Mouse (Mus musculus): ENCODE results near the gene Elf2. TPM values are rescaled to one million over a fixed set of nuclear protein-coding genes. Genes with fewer than 3 reads are reported as not detected.
A peak's percentile ranks its signal among the peaks of the same experiment; 100 is the strongest.

Gene Elf2
- polyA plus RNA-seq, 1 experiment = 87.8 TPM

GRCm38 (mm10) chr3:51276421-51277111 lies 63.9 kb downstream of the Elf2 start:
- peak overlapping the region; percentile 99 for H3K4me3 ChIP-seq (ENCODE audit: control insufficient read depth, low read depth, low read length)
- no peaks in the 10 kb centered on the region for H3K36me3 ChIP-seq (ENCODE audit: control insufficient read depth, insufficient read depth, low read length)

GRCm38 (mm10) chr3:51275956-51276398 lies 64.5 kb downstream of the Elf2 start:
- peaks cover 2% of the 10 kb centered on the region for H3K4me1 ChIP-seq (ENCODE audit: control insufficient read depth, insufficient read depth, low read length)
- H3K36me3 ChIP-seq (ENCODE audit: control insufficient read depth, insufficient read depth, low read length) = no peaks in the 10 kb centered on the region
- H3K4me3 ChIP-seq (ENCODE audit: control insufficient read depth, low read depth, low read length) = peak overlapping the region; percentile 99
- H3K27me3 ChIP-seq (ENCODE audit: control insufficient read depth, insufficient read depth, low read length) = no peaks in the 10 kb centered on the region
- TF ChIP-seq CTCF (IDR thresholded peaks at IDR 0.05; ENCODE audit: control insufficient read depth, insufficient read depth, insufficient replicate concordance, low read depth, low read length) = no peak
- peak; percentile 53 for TF ChIP-seq POLR2A (IDR thresholded peaks at IDR 0.05; ENCODE audit: control insufficient read depth, low read depth, low read length)
- peak overlapping the region; percentile 24 for H3K27ac ChIP-seq (ENCODE audit: control insufficient read depth, insufficient read depth, low read depth, low read length)

More at GRCm38 (mm10) chr3:51276421-51277111, 63.9 kb downstream of the Elf2 start:
- Histone ChIP-seq H3K27ac (ENCODE audit: control insufficient read depth, insufficient read depth, low read depth, low read length) (peak overlapping the region; percentile 88), H3K27me3 (ENCODE audit: control insufficient read depth, insufficient read depth, low read length) (no peaks in the 10 kb centered on the region), H3K4me1 (ENCODE audit: control insufficient read depth, insufficient read depth, low read length) (peaks cover 2% of the 10 kb centered on the region)
- TF ChIP-seq CTCF (IDR thresholded peaks at IDR 0.05; ENCODE audit: control insufficient read depth, insufficient read depth, insufficient replicate concordance, low read depth, low read length) = no peak
- no peak for TF ChIP-seq POLR2A (IDR thresholded peaks at IDR 0.05; ENCODE audit: control insufficient read depth, low read depth, low read length)

DNA sequence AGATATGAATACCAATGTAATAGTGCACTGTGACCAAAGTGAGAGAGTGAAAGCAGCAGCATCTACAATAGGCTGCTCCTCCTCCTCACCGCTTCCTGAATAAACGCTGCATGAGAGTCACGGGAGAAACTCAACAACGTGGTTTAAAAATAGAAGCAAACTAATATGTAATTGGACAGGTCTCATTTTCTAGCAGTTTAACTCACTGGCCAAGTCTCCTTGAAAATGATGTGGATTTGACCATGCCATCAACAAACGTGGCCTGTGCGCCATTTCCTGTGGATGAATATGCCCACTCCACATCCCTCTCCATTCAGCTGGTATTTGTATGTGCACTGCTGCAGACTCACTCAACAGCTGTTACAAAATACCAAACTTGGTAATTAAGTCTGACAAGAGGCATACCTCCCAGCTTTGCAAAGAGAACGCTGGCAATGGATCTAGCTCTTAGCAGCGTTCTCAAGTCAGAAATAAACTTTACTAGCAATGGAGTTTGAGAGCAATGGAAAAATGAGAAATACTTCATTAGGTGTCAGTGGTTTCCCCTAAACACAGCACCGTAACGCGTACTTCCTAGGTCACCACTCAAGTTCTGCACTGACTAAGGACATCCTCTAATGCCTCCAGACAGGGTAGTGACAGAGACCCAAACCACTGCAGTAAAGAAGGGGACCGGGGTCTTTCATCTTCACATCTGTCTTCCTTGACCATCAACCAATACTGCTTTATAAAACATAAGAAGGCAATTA lies 70.2 kb downstream of the Elf2 start:
- Histone ChIP-seq H3K4me3 (ENCODE audit: control insufficient read depth, low read depth, low read length) (no peak overlapping the region), H3K4me1 (ENCODE audit: control insufficient read depth, insufficient read depth, low read length) (no peaks in the 10 kb centered on the region; the same call in 1 of the 2 replicates), H3K36me3 (ENCODE audit: control insufficient read depth, insufficient read depth, low read length) (no peaks in the 10 kb centered on the region), H3K27ac (ENCODE audit: control insufficient read depth, insufficient read depth, low read depth, low read length) (peak overlapping the region; percentile 25; the same call in 1 of the 2 replicates), H3K27me3 (ENCODE audit: control insufficient read depth, insufficient read depth, low read length) (no peaks in the 10 kb centered on the region)
- TF ChIP-seq POLR2A (IDR thresholded peaks at IDR 0.05; ENCODE audit: control insufficient read depth, low read depth, low read length) (no peak), CTCF (IDR thresholded peaks at IDR 0.05; ENCODE audit: control insufficient read depth, insufficient read depth, insufficient replicate concordance, low read depth, low read length) (no peak)

GRCm38 (mm10) chr3:51268434-51268833 lies 72.0 kb downstream of the Elf2 start:
- no peaks in the 10 kb centered on the region for H3K4me1 ChIP-seq (ENCODE audit: control insufficient read depth, insufficient read depth, low read length)
- H3K36me3 ChIP-seq (ENCODE audit: control insufficient read depth, insufficient read depth, low read length) = peaks cover 3% of the 10 kb centered on the region
- H3K27me3 ChIP-seq (ENCODE audit: control insufficient read depth, insufficient read depth, low read length) = no peaks in the 10 kb centered on the region
- no peak overlapping the region; the same call in 1 of the 2 replicates for H3K27ac ChIP-seq (ENCODE audit: control insufficient read depth, insufficient read depth, low read depth, low read length)
- TF ChIP-seq POLR2A (IDR thresholded peaks at IDR 0.05; ENCODE audit: control insufficient read depth, low read depth, low read length) (no peak), CTCF (IDR thresholded peaks at IDR 0.05; ENCODE audit: control insufficient read depth, insufficient read depth, insufficient replicate concordance, low read depth, low read length) (no peak)
- H3K4me3 ChIP-seq (ENCODE audit: control insufficient read depth, low read depth, low read length) = no peak overlapping the region

DNA sequence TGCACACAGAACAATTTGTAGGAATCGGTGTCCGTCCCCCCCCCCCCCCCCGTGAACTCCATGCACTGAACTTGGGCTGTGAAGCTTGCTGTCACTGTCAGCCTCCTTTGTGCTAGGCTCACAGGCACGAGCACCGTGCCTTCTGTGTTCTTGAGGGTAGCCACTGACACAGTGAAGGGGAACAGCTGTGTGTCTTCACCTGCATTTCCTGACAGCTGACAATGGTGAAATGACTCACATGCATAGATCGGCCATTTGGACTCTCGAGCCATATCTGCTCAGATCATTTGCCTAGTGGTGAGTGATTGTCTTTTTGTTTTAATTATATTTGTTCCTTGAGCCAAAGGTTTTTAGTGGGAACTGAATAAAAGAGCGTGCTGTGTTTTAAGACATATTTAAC lies 77.5 kb downstream of the Elf2 start:
- Histone ChIP-seq H3K27ac (ENCODE audit: control insufficient read depth, insufficient read depth, low read depth, low read length) (no peak overlapping the region), H3K4me1 (ENCODE audit: control insufficient read depth, insufficient read depth, low read length) (no peaks in the 10 kb centered on the region), H3K36me3 (ENCODE audit: control insufficient read depth, insufficient read depth, low read length) (peaks cover 7% of the 10 kb centered on the region), H3K27me3 (ENCODE audit: control insufficient read depth, insufficient read depth, low read length) (no peaks in the 10 kb centered on the region), H3K4me3 (ENCODE audit: control insufficient read depth, low read depth, low read length) (no peak overlapping the region)
- no peak for TF ChIP-seq POLR2A (IDR thresholded peaks at IDR 0.05; ENCODE audit: control insufficient read depth, low read depth, low read length)
- TF ChIP-seq CTCF (IDR thresholded peaks at IDR 0.05; ENCODE audit: control insufficient read depth, insufficient read depth, insufficient replicate concordance, low read depth, low read length) = no peak

- Histone ChIP-seq H3K27me3 (ENCODE audit: control insufficient read depth, insufficient read depth, low read length) (no peaks in the 10 kb centered on the region), H3K27ac (ENCODE audit: control insufficient read depth, insufficient read depth, low read depth, low read length) (0 out of 2 replicates have a peak overlapping the region, but pooled peaks have one; percentile 44), H3K4me3 (ENCODE audit: control insufficient read depth, low read depth, low read length) (no peak overlapping the region), H3K4me1 (ENCODE audit: control insufficient read depth, insufficient read depth, low read length) (no peaks in the 10 kb centered on the region), H3K36me3 (ENCODE audit: control insufficient read depth, insufficient read depth, low read length) (peaks cover 10% of the 10 kb centered on the region)
- TF ChIP-seq POLR2A (IDR thresholded peaks at IDR 0.05; ENCODE audit: control insufficient read depth, low read depth, low read length) (peak; percentile 14; the same call in 1 of the 2 replicates), CTCF (IDR thresholded peaks at IDR 0.05; ENCODE audit: control insufficient read depth, insufficient read depth, insufficient replicate concordance, low read depth, low read length) (no peak)
Observed at GRCm38 (mm10) chr3:51258070-51258469, 82.4 kb downstream of the Elf2 start.

- TF ChIP-seq POLR2A (IDR thresholded peaks at IDR 0.05; ENCODE audit: control insufficient read depth, low read depth, low read length) = no peak
- no peak for TF ChIP-seq CTCF (IDR thresholded peaks at IDR 0.05; ENCODE audit: control insufficient read depth, insufficient read depth, insufficient replicate concordance, low read depth, low read length)
- Histone ChIP-seq H3K27ac (ENCODE audit: control insufficient read depth, insufficient read depth, low read depth, low read length) (0 out of 2 replicates have a peak overlapping the region, but pooled peaks have one; percentile 18), H3K27me3 (ENCODE audit: control insufficient read depth, insufficient read depth, low read length) (no peaks in the 10 kb centered on the region), H3K36me3 (ENCODE audit: control insufficient read depth, insufficient read depth, low read length) (peaks cover 10% of the 10 kb centered on the region), H3K4me1 (ENCODE audit: control insufficient read depth, insufficient read depth, low read length) (no peaks in the 10 kb centered on the region), H3K4me3 (ENCODE audit: control insufficient read depth, low read depth, low read length) (no peak overlapping the region)
Observed at GRCm38 (mm10) chr3:51256450-51256849, 84.0 kb downstream of the Elf2 start.

All from testis, adult 2 months (tissue).